Comparison of ENCODE assay signal across 8 mouse cellular contexts in the genomic region with DNA sequence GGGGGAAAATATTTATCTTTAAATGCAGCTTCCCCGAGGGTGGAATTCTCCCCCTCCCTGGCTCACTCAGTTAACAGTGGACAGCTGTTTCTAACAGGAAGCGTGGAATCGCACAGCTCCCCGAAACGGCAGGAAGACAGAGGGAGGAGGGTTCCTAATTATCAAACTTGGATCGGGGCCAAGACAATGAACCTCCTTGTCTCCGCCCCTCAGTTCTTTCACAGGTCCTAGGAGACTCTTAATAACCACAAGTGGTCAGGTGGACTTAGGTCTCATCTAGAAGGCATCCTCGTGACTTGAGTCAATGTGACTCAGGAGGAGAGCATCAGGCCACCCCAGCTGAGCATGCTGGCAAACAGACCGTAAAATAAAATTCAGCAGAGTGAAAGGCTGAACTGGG. TPM values are rescaled to one million over a fixed set of nuclear protein-coding genes. Genes with fewer than 3 reads are reported as not detected.
DNase-seq lines count a peak whose midpoint lies in the region; ATAC-seq and TF ChIP-seq lines count a peak whose summit lies in the region.

No protein-coding gene starts in this region.

- TF ChIP-seq CTCF in gastrocnemius, adult 2 months (IDR thresholded peaks at IDR 0.05), result no peak

- H3K4me3 ChIP-seq in gastrocnemius, adult 2 months, result no peak overlapping the region
- H3K4me3 ChIP-seq in hindbrain, embryonic 15.5 days, result no peak overlapping the region
- 0 out of 2 replicates have a peak overlapping the region, but pooled peaks have one; percentile 3 for H3K4me3 ChIP-seq in limb, embryonic 13.5 days
- H3K4me3 ChIP-seq in midbrain, embryonic 15.5 days, result no peak overlapping the region

- H3K36me3 ChIP-seq in hindbrain, embryonic 15.5 days, result no peaks in the 10 kb centered on the region
- H3K36me3 ChIP-seq in limb, embryonic 13.5 days, result no peaks in the 10 kb centered on the region
- no peaks in the 10 kb centered on the region for H3K36me3 ChIP-seq in midbrain, embryonic 15.5 days (replicated peaks)

- H3K27ac ChIP-seq in gastrocnemius, adult 2 months, result peak overlapping the region; percentile 61
- H3K27ac ChIP-seq in hindbrain, embryonic 15.5 days (replicated peaks), result peak overlapping the region; percentile 61
- peak overlapping the region; percentile 45; the same call in 1 of the 2 replicates for H3K27ac ChIP-seq in limb, embryonic 13.5 days
- H3K27ac ChIP-seq in midbrain, embryonic 15.5 days, result peak overlapping the region; percentile 57; the same call in 1 of the 2 replicates

- H3K9ac ChIP-seq in hindbrain, embryonic 15.5 days, result no peak overlapping the region
- H3K9ac ChIP-seq in limb, embryonic 13.5 days, result no peak overlapping the region
- no peak overlapping the region; the same call in 1 of the 2 replicates for H3K9ac ChIP-seq in midbrain, embryonic 15.5 days

- H3K27me3 ChIP-seq in hindbrain, embryonic 15.5 days, result no peaks in the 10 kb centered on the region
- H3K27me3 ChIP-seq in limb, embryonic 13.5 days, result no peaks in the 10 kb centered on the region
- H3K27me3 ChIP-seq in midbrain, embryonic 15.5 days (replicated peaks), result no peaks in the 10 kb centered on the region

- peaks cover 19% of the 10 kb centered on the region for H3K4me1 ChIP-seq in hindbrain, embryonic 15.5 days (replicated peaks)
- H3K4me1 ChIP-seq in limb, embryonic 13.5 days, result peaks cover 35% of the 10 kb centered on the region
- peaks cover 19% of the 10 kb centered on the region for H3K4me1 ChIP-seq in midbrain, embryonic 15.5 days

- 0 out of 2 replicates have a peak, but pooled peaks have one; percentile 78 for ATAC-seq in hindbrain, embryonic 15.5 days (ENCODE audit: low FRiP score, low read depth)
- ATAC-seq in limb, embryonic 13.5 days (ENCODE audit: low FRiP score, low read depth), result peak; percentile 74
- peak; percentile 69 for ATAC-seq in midbrain, embryonic 15.5 days (replicated peaks)

- WGBS in hindbrain, embryonic 15.5 days, result 2% methylated on average over 9 of the region's 9 CpGs
- 4% methylated on average over 9 of the region's 9 CpGs for WGBS in limb, embryonic 13.5 days
- 2% methylated on average over 9 of the region's 9 CpGs for WGBS in midbrain, embryonic 15.5 days

- intact Hi-C loops in gastrocnemius, adult 2 months (cut with DNase I), result no loop called here

- DNase-seq in ovary, adult 18-20 months (ENCODE audit: low spot score), result peak; percentile 39
- DNase-seq in ovary, postnatal 36 days (ENCODE audit: low spot score), result no peak
- peak; percentile 34 for DNase-seq in gastrocnemius, adult 2 months
- no peak for DNase-seq in frontal cortex, postnatal 36 days (ENCODE audit: low spot score in 2 of 2)
- no peak for DNase-seq in spleen, adult 18-20 months

- no peaks in the 10 kb centered on the region for H3K9me3 ChIP-seq in hindbrain, embryonic 15.5 days
- H3K9me3 ChIP-seq in limb, embryonic 13.5 days, result no peaks in the 10 kb centered on the region
- H3K9me3 ChIP-seq in midbrain, embryonic 15.5 days, result no peaks in the 10 kb centered on the region

- H3K4me2 ChIP-seq in hindbrain, embryonic 15.5 days, result peak overlapping the region; percentile 29
- peak overlapping the region; percentile 37 for H3K4me2 ChIP-seq in limb, embryonic 13.5 days (replicated peaks)
- peak overlapping the region; percentile 29 for H3K4me2 ChIP-seq in midbrain, embryonic 15.5 days

RNA-seq across cellular contexts. Expression of gene Rere, which starts 8.7 kb away (rescaled TPM):
- 10 to 100 TPM; 71.3 to 95.7 TPM for total RNA-seq in gastrocnemius, adult 2 months (2021)
- 32.5 and 33.8 TPM in 2 replicates for polyA plus RNA-seq in hindbrain, embryonic 15.5 days (2015; fragmentation: Nextera tagmentation; extraction: Ambion mirVana)
- polyA plus RNA-seq in limb, embryonic 13.5 days (2015; fragmentation: Nextera tagmentation; extraction: Ambion mirVana), result 24.1 and 24.2 TPM in 2 replicates
- 32.1 and 37.4 TPM in 2 replicates for polyA plus RNA-seq in midbrain, embryonic 15.5 days (2015; fragmentation: Nextera tagmentation; extraction: Ambion mirVana)

RNA-seq across cellular contexts. Expression of gene Eno1, which starts 36.2 kb away (rescaled TPM):
- 10 to 100 TPM; 68.1 to 92.0 TPM for total RNA-seq in gastrocnemius, adult 2 months (2021)
- polyA plus RNA-seq in hindbrain, embryonic 15.5 days (2015; fragmentation: Nextera tagmentation; extraction: Ambion mirVana), result 1,126 and 1,158 TPM in 2 replicates
- polyA plus RNA-seq in limb, embryonic 13.5 days (2015; fragmentation: Nextera tagmentation; extraction: Ambion mirVana), result 1,739 and 1,773 TPM in 2 replicates
- polyA plus RNA-seq in midbrain, embryonic 15.5 days (2015; fragmentation: Nextera tagmentation; extraction: Ambion mirVana), result 1,044 and 1,060 TPM in 2 replicates

Comparison
In these comparisons a context has a peak if more than half of its experiments do, and no peak if none do; other contexts are left out.
1. DNase-seq: peak in ovary, adult 18-20 months (single experiment) and gastrocnemius, adult 2 months (single experiment); none in ovary, postnatal 36 days (single experiment), frontal cortex, postnatal 36 days (0 of 2) and spleen, adult 18-20 months (0 of 2).
2. Peak in every context shown above with its lines, with median percentiles within 50 percentile points of each other: H3K27ac ChIP-seq, ATAC-seq and H3K4me2 ChIP-seq.